Mouse (Mus musculus) left cerebral cortex, postnatal 10 days (tissue): ENCODE data around the gene Cela3a. TPM values are rescaled to one million over a fixed set of nuclear protein-coding genes. Genes with fewer than 3 reads are reported as not detected.
A peak's percentile ranks its signal among the peaks of the same experiment; 100 is the strongest.

Experiments used
- DNase-seq, 2 experiments: peaks; one replicate each; pipeline ENCODE4 v3.0.0; 2021 to 2022; ENCODE audit warnings: low spot score in 2 of 2, mixed read lengths in 1 of 2; ENCODE audit errors: extremely low spot score in 1 of 2
- intact Hi-C: fragments of 180-260 bp; cut with DNase I; formaldehyde crosslinking; loops from one replicate; pipeline ENCODE4 v1.15.1; 2025
- total RNA-seq, 2 experiments: library from RNA; stranded (reverse); gene quantifications; 2 replicates each; pipeline ENCODE4 v1.2.3; 2021

The Cela3a gene
- total RNA-seq, 2 experiments from 2014 or later: not detected

GRCm38 (mm10) chr4:137377526-137378304 is 31.9 kb downstream of the Cela3a start:
- intact Hi-C loops: no loop called here
- DNase-seq: no peak

DNA sequence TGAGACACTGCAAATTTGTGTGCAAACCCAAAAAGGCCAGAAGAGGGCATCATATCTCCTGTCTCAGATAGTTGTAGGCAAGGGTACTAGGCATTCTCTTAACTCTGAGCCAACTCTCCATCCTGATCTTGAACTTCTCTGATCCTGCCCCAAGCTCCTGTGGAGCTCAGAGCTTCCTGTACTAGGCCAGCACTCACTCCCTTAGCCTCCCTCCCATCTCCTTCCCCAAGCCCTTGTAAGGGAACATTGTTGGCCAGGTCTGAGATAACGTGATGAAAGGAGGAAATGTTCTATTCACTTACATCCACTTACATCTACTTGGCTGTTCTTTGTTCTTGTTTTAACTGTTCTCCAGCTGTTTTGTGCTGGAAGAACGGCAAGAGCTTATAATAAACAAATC is 32.8 kb downstream of the Cela3a start:
- intact Hi-C loops: no loop called here
- no peak for DNase-seq

- DNase-seq: no peak
- intact Hi-C loops: no loop called here
Observed at GRCm38 (mm10) chr4:137375314-137376278, 34.0 kb downstream of the Cela3a start.

DNA sequence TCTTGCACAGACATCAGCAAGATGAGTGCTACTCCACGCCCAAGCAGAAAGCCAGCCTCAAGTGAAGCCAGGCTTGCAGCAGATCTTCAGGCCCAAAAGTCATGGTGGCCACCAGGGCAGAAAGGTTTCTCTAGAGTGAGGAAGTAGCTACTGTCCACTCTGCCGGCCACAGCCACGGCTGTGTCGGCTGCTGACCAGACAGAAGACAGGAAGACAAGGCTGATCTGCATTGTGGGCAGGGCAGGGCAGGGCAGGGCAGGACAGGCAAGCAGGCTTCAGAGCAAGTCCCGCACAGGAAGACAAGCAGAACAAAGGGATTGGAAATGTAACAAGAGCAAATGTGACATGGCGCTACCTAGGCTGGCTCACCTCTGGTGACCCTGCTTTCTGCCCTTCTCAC is 35.9 kb downstream of the Cela3a start:
- peak in 1 of 2 experiments; percentile 56 for DNase-seq
- intact Hi-C loops: no loop called here

DNA sequence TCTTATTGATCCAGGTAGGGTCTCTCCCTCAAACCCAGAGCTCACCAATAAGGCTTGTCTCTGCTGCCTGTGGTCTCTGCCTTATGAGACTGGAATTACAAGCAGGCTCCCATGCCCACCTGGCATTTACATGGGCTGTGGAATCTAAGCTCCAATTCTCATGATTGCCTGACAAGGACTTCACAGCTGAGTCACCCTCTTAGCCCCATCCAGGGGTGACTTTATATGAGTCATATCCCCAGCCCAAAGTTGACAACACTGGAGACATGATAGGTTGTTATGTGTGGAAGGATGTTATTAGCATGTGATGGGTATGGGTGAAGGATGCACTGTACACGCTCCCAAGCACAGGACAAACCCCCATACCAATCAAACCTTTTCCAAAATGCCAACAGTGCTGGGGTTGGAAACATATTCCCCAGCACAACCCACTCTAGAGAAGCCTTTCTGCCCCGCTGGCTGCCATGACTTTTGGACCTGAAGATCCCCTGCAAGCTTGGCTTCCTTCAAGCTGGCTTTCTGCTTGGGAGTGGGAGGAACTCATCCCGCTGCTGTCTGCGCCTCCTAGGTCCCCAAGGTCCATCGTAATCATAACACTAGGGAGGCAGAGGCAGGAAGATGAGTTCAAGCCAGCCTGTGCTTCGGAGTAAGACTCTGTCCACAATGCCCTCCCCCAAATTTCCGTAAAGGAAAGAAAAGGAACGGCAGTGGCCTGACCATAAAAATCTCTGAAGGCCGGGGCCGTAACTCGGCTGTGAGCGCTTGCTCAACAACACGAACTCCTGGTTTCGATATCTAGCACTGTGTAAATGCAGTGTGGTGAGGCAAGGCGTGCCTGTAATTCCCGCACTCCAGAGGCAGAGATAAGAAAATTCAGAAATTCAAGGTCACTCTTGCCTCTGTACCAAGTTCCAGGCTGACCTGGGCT is 37.7 kb downstream of the Cela3a start:
- no peak for DNase-seq
- intact Hi-C loops: no loop called here

- intact Hi-C loops: no loop called here
- DNase-seq: peak in 1 of 2 experiments; percentile 81
Observed at GRCm38 (mm10) chr4:137369954-137370750, 39.4 kb downstream of the Cela3a start.

DNA sequence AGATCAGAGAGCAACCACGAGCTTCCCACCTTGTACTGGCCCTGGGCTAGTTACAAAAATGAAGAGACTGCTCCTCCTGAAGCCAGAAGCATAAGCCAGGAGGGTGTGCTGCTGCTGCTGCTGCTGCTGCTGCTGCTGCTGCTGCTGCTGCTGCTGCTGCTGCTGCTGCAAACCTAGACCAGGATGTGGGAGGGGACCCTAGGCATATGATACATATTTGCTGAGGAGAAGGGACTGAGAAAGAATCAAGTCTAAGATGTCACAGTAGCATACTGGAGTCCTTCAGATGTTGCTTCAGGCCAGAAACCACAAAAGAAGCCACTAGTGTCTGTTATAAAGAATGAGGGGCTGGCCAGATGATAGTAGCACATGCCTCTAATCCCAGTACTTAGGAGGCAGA is 41.4 kb downstream of the Cela3a start:
- no peak for DNase-seq
- intact Hi-C loops: no loop called here

- DNase-seq: peak in 1 of 2 experiments; percentile 50
- intact Hi-C loops: no loop called here
Observed at GRCm38 (mm10) chr4:137367275-137368088, 42.1 kb downstream of the Cela3a start.

DNA sequence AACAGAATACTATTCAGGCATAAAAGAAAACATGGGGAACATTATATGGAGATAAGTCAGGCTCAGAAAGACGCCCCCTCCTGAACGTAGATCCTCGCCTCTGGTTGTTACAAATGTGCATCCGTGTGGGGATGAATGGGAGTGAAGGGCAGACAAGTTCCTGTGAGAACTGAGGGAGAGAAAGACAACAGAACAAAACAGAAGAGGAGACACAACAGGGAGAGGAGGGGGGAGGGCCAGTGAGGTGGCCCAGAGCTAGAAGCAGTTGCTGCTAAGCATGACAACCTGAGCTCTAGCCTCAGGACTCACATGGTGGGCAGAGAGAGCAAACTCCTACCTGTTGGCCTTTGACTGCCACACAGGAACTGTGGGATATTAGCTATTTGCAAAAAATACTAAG is 43.5 kb downstream of the Cela3a start:
- DNase-seq: no peak
- intact Hi-C loops: no loop called here

- no peak for DNase-seq
- intact Hi-C loops: no loop called here
Observed at GRCm38 (mm10) chr4:137365356-137366062, 44.1 kb downstream of the Cela3a start.

DNA sequence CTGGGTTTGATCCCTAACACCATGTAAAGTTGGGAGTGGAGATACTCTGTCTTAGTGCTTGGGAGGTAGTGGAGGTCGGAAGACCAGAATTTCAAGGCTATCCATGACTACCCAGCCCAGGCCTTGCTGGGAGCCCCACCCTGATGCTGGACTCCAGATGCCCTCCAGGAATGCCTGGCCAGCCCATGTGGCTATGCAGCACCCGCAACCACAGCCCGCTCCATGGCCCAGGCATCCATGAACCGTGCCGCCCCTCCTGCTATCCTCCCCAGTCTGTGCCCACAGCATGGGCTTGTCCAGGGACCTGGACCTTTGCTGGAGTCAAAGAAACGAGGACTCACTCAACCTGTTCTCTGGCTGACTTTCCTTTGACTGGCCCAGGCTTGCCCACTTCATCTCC is 44.8 kb downstream of the Cela3a start:
- intact Hi-C loops: no loop called here
- DNase-seq: no peak

DNA sequence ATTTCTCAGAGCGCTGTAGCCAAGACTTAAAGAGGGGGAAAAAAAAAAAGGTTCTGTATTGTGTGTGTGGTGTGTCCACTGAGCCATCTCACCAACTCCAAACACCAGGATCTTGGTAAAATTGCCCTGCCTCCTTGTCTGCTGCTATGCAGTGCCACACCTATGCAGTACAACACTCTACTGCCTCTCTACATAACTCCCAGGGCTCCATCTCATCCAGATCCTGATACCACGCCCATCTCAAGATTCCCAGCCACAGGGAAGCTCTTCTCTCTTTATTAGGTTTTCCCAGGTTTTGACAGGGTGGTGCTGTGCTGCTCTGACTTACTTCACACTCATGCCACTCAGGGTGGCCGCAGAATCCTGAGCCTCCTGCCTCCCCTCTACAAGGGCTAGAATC is 48.6 kb downstream of the Cela3a start:
- no peak for DNase-seq
- intact Hi-C loops: no loop called here

GRCm38 (mm10) chr4:137358291-137359002 is 51.1 kb downstream of the Cela3a start:
- DNase-seq: no peak
- intact Hi-C loops: no loop called here

GRCm38 (mm10) chr4:137357517-137358254 is 51.9 kb downstream of the Cela3a start, which contains the start of gene Cdc42:
Gene Cdc42 (minus strand): TSS chr4:137357720.
- intact Hi-C loops: no loop called here
- peak; percentile 96 to 100 for DNase-seq
